Mouse (Mus musculus) embryonic facial prominence, embryonic 15.5 days (tissue): ENCODE measurements around the gene Stat4. TPM values are rescaled to one million over a fixed set of nuclear protein-coding genes. Genes with fewer than 3 reads are reported as not detected.

Source experiments
- ATAC-seq: fragments of 200-750 bp; cut with Nextera tagmentation; 2 replicates; pipeline ENCODE4 v1.8.0; 2017; ENCODE audit warnings: low read depth, moderate TSS enrichment; ENCODE audit not compliant: insufficient number of reproducible peaks, low FRiP score, low TSS enrichment
- H3K27ac ChIP-seq: fragments of 300-500 bp; sonication (generic); replicated peaks from 2 replicates; pipeline ENCODE4 v1.5.1; 2015; ENCODE audit warnings: mild to moderate bottlenecking, inconsistent platforms
- H3K27me3 ChIP-seq: fragments of 300-500 bp; sonication (generic); 2 replicates; pipeline ENCODE4 v1.6.1; 2015; ENCODE audit warnings: inconsistent platforms
- H3K36me3 ChIP-seq: fragments of 300-500 bp; sonication (generic); 2 replicates; pipeline ENCODE4 v1.6.1; 2015; ENCODE audit warnings: mild to moderate bottlenecking, inconsistent platforms
- H3K4me1 ChIP-seq: fragments of 300-500 bp; sonication (generic); 2 replicates; pipeline ENCODE4 v1.6.1; 2015; ENCODE audit warnings: inconsistent platforms
- H3K4me2 ChIP-seq: fragments of 300-500 bp; sonication (generic); replicated peaks from 2 replicates; pipeline ENCODE4 v1.6.1; 2015; ENCODE audit warnings: mild to moderate bottlenecking, inconsistent platforms
- H3K4me3 ChIP-seq: fragments of 300-500 bp; sonication (generic); replicated peaks from 2 replicates; pipeline ENCODE4 v1.5.1; 2015; ENCODE audit warnings: mild to moderate bottlenecking, inconsistent platforms
- H3K9ac ChIP-seq: fragments of 300-500 bp; sonication (generic); 2 replicates; pipeline ENCODE4 v1.6.1; 2015; ENCODE audit warnings: inconsistent platforms
- H3K9me3 ChIP-seq: fragments of 300-500 bp; sonication (generic); replicated peaks from 2 replicates; pipeline ENCODE4 v1.6.1; 2016; ENCODE audit warnings: inconsistent platforms
- WGBS: fragments of 180-500 bp; shearing (Covaris S2); methylation state at CpG from one replicate; pipeline ENCODE4 v1.1.7; 2015; 5-methylcytosine and 5-hydroxymethylcytosine counted together
- polyA plus RNA-seq: library from polyadenylated mRNA; unstranded; fragments of >200 nt; fragmentation: Nextera tagmentation; extraction: Ambion mirVana; gene quantifications from 2 replicates; pipeline ENCODE4 v1.2.1, GENCODE M21; 2015

The Stat4 gene
- polyA plus RNA-seq, result 1.00 and 1.0 TPM in 2 replicates

- WGBS, result 83% methylated on average over 5 of the region's 5 CpGs
- Histone ChIP-seq H3K4me1 (no peaks in the 10 kb centered on the region), H3K4me3 (no peak within 1 kb of the TSS), H3K27ac (no peak within 1 kb of the TSS), H3K27me3 (no peaks in the 10 kb centered on the region), H3K9me3 (no peaks in the 10 kb centered on the region), H3K4me2 (no peak within 1 kb of the TSS), H3K9ac (no peak within 1 kb of the TSS), H3K36me3 (no peaks in the 10 kb centered on the region)
- ATAC-seq, result no peak
These were observed at the start of gene Stat4 for GRCm38 (mm10) chr1:51986848-51987247. TSS of gene Stat4 (plus strand) at chr1:51987148.

- Histone ChIP-seq H3K4me3 (no peak overlapping the region), H3K27ac (no peak overlapping the region), H3K4me1 (no peaks in the 10 kb centered on the region), H3K27me3 (no peaks in the 10 kb centered on the region), H3K9ac (no peak overlapping the region), H3K4me2 (no peak overlapping the region), H3K36me3 (no peaks in the 10 kb centered on the region), H3K9me3 (no peaks in the 10 kb centered on the region)
- WGBS, result 91% methylated on average over 7 of the region's 7 CpGs
- ATAC-seq, result no peak
These were observed 48.6 kb upstream of the Stat4 start for GRCm38 (mm10) chr1:51938357-51938756.

- 0 out of 2 replicates have a peak, but pooled peaks have one; percentile 24 for ATAC-seq
- H3K36me3 ChIP-seq, result no peaks in the 10 kb centered on the region
- H3K27ac ChIP-seq, result no peak overlapping the region
- no peak overlapping the region for H3K4me2 ChIP-seq
- 39% methylated on average over 5 of the region's 5 CpGs for WGBS
- no peak overlapping the region for H3K9ac ChIP-seq
- H3K4me1 ChIP-seq, result no peaks in the 10 kb centered on the region
- no peaks in the 10 kb centered on the region for H3K9me3 ChIP-seq
- H3K4me3 ChIP-seq, result no peak overlapping the region
- H3K27me3 ChIP-seq, result no peaks in the 10 kb centered on the region
These were observed 42.2 kb upstream of the Stat4 start for GRCm38 (mm10) chr1:51944755-51945154.

GRCm38 (mm10) chr1:51947116-51947515 is 39.8 kb upstream of the Stat4 start:
- Histone ChIP-seq H3K4me1 (no peaks in the 10 kb centered on the region), H3K27me3 (no peaks in the 10 kb centered on the region), H3K36me3 (no peaks in the 10 kb centered on the region), H3K9ac (no peak overlapping the region), H3K4me2 (no peak overlapping the region), H3K4me3 (no peak overlapping the region), H3K9me3 (no peaks in the 10 kb centered on the region), H3K27ac (no peak overlapping the region)
- no peak for ATAC-seq
- 42% methylated on average over 4 of the region's 4 CpGs for WGBS

- H3K36me3 ChIP-seq, result no peaks in the 10 kb centered on the region
- H3K4me1 ChIP-seq, result 0 out of 2 replicates have a peak, but pooled peaks cover 2% of the 10 kb centered on the region
- H3K27ac ChIP-seq, result no peak overlapping the region
- no peak for ATAC-seq
- no peak overlapping the region for H3K4me3 ChIP-seq
- H3K4me2 ChIP-seq, result no peak overlapping the region
- WGBS, result 84% methylated on average over 2 of the region's 2 CpGs
- H3K9me3 ChIP-seq, result no peaks in the 10 kb centered on the region
- H3K27me3 ChIP-seq, result no peaks in the 10 kb centered on the region
- H3K9ac ChIP-seq, result no peak overlapping the region
These were observed 22.3 kb upstream of the Stat4 start for GRCm38 (mm10) chr1:51964647-51965046.

- Histone ChIP-seq H3K9me3 (no peaks in the 10 kb centered on the region), H3K27ac (no peak overlapping the region), H3K27me3 (no peaks in the 10 kb centered on the region), H3K36me3 (no peaks in the 10 kb centered on the region), H3K4me1 (0 out of 2 replicates have a peak, but pooled peaks cover 2% of the 10 kb centered on the region), H3K4me3 (no peak overlapping the region), H3K9ac (no peak overlapping the region), H3K4me2 (no peak overlapping the region)
- no peak for ATAC-seq
- WGBS, result 10% methylated on average over 1 of the region's 1 CpGs
These were observed 18.0 kb upstream of the Stat4 start for GRCm38 (mm10) chr1:51968994-51969393.

- Histone ChIP-seq H3K9ac (no peak overlapping the region), H3K4me2 (no peak overlapping the region), H3K4me3 (no peak overlapping the region), H3K36me3 (no peaks in the 10 kb centered on the region), H3K27ac (no peak overlapping the region), H3K9me3 (no peaks in the 10 kb centered on the region), H3K4me1 (0 out of 2 replicates have a peak, but pooled peaks cover 2% of the 10 kb centered on the region), H3K27me3 (no peaks in the 10 kb centered on the region)
- no peak for ATAC-seq
- WGBS, result 77% methylated on average over 6 of the region's 6 CpGs
These were observed 16.8 kb upstream of the Stat4 start for GRCm38 (mm10) chr1:51970182-51970581.

- no peak for ATAC-seq
- no peaks in the 10 kb centered on the region for H3K27me3 ChIP-seq
- 81% methylated on average over 5 of the region's 5 CpGs for WGBS
These were observed 11.4 kb upstream of the Stat4 start for GRCm38 (mm10) chr1:51975589-51975988.

GRCm38 (mm10) chr1:51979048-51979447 is 7.9 kb upstream of the Stat4 start:
- ATAC-seq, result no peak
- H3K27ac ChIP-seq, result no peak overlapping the region
- no peaks in the 10 kb centered on the region for H3K36me3 ChIP-seq
- no peak overlapping the region for H3K9ac ChIP-seq
- no peak overlapping the region for H3K4me2 ChIP-seq
- no peaks in the 10 kb centered on the region for H3K27me3 ChIP-seq
- no peaks in the 10 kb centered on the region for H3K9me3 ChIP-seq
- no peaks in the 10 kb centered on the region for H3K4me1 ChIP-seq
- no peak overlapping the region for H3K4me3 ChIP-seq
- 93% methylated on average over 5 of the region's 5 CpGs for WGBS

More at GRCm38 (mm10) chr1:51975589-51975988, 11.4 kb upstream of the Stat4 start:
- Histone ChIP-seq H3K4me2 (no peak overlapping the region), H3K4me1 (no peaks in the 10 kb centered on the region), H3K36me3 (no peaks in the 10 kb centered on the region), H3K27ac (no peak overlapping the region), H3K9me3 (no peaks in the 10 kb centered on the region), H3K9ac (no peak overlapping the region), H3K4me3 (no peak overlapping the region)

- Histone ChIP-seq H3K27ac (no peak overlapping the region), H3K4me3 (no peak overlapping the region), H3K4me2 (no peak overlapping the region), H3K4me1 (peaks cover 6% of the 10 kb centered on the region), H3K36me3 (no peaks in the 10 kb centered on the region), H3K9ac (no peak overlapping the region), H3K9me3 (no peaks in the 10 kb centered on the region), H3K27me3 (no peaks in the 10 kb centered on the region)
- 68% methylated on average over 8 of the region's 8 CpGs for WGBS
- no peak for ATAC-seq
These were observed 5.1 kb downstream of the Stat4 start for GRCm38 (mm10) chr1:51991983-51992609.

GRCm38 (mm10) chr1:51996056-51996455 is 9.1 kb downstream of the Stat4 start:
- peak overlapping the region; percentile 63 for H3K27ac ChIP-seq
- ATAC-seq, result no peak
- H3K4me1 ChIP-seq, result peaks cover 6% of the 10 kb centered on the region
- H3K4me2 ChIP-seq, result no peak overlapping the region
- no peak overlapping the region for H3K9ac ChIP-seq
- 34% methylated on average over 3 of the region's 3 CpGs for WGBS
- H3K9me3 ChIP-seq, result no peaks in the 10 kb centered on the region
- H3K4me3 ChIP-seq, result no peak overlapping the region
- H3K27me3 ChIP-seq, result no peaks in the 10 kb centered on the region
- no peaks in the 10 kb centered on the region for H3K36me3 ChIP-seq
